Mouse (Mus musculus) left cerebral cortex, postnatal 36 days (tissue): ENCODE measurements at regions not wholly inside any gene's neighbourhood (a gene's known extent, or its start where the extent isn't known, plus 50 kb on each side); places are given as distances from the start of the nearest gene placed in this dataset.
"Not testable (repeated sequence)": the region's sequence is repeated elsewhere in the genome, so short reads cannot be mapped to it uniquely, and the experiment has no call there.

Source experiments
- DNase-seq, 2 experiments: peaks; one replicate each; pipeline ENCODE4 v3.0.0; 2021 to 2022; ENCODE audit warnings: low spot score in 2 of 2, mixed read lengths in 1 of 2
- intact Hi-C: fragments of 180-260 bp; cut with DNase I; formaldehyde crosslinking; loops from one replicate; pipeline ENCODE4 v1.15.1; 2025

DNA sequence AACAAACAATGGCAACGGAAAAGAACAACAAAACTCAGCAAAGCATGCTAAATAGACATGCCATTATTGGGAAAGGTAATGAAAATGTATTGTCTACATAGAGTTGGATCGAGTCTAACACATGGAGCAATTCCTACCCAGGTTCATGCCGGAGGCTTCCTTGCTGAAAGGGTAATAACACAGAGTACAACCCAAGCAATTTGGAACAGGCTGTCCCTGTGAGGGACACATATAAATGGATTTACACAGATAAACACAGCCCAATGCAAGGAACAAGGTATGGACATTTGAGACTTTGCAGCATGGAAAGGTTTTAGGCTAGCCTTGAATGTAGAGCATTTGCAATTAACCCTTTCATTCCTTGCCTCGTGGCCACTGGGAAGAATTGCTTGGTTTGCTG is 158.6 kb upstream of the Gm11146 start:
- intact Hi-C loops: no loop called here
- DNase-seq: no peak

- peak; percentile 36 to 56 for DNase-seq
- intact Hi-C loops: no loop called here
Measured at GRCm38 (mm10) chr16:77759997-77760396, 158.1 kb upstream of the Gm11146 start.

DNA sequence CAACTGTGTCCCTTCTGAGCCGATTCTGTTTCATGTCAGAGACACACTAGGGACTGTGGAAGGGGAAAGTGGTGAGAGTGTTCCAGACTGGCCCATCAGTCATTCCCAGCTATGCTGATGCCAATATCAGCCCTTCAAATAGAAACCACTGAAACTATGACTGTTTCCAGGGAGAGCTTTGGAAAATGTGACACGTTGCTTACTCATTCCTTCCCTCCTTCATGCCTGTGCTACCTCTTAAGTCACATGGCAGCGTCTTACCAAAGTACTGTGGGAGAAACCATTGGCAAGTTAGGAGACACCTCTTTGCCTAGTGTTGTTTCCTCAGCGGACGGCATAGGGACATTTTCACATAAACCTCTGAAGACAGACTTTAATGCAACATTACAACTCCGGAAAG is 153.0 kb upstream of the Gm11146 start:
- no peak for DNase-seq
- intact Hi-C loops: no loop called here

DNA sequence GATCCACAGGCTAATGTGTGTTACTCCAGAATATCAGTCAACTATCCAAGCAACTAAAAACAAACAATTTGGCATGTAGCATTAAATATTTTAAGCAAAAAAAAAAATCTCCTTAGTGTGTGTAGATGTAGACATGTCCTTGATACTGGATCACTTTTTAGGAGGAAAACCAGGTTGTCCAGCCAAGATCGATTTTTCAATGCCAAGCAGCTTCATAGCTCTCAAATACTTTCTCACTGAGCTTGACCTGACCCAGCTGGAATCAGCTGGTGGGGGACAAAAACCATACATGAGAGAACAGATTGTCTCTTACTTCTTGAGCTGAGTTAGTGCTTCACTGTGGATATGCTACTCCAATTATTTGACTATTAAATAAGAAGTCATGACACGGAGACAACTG is 147.6 kb upstream of the Gm11146 start:
- DNase-seq: no peak
- intact Hi-C loops: no loop called here

- intact Hi-C loops: no loop called here
- DNase-seq: no peak
Measured at GRCm38 (mm10) chr16:77743838-77744237, 141.9 kb upstream of the Gm11146 start.

- no peak for DNase-seq
- intact Hi-C loops: no loop called here
Measured at GRCm38 (mm10) chr16:77738821-77739220, 136.9 kb upstream of the Gm11146 start.

- no peak for DNase-seq
- intact Hi-C loops: no loop called here
Measured at GRCm38 (mm10) chr16:77719377-77719776, 117.5 kb upstream of the Gm11146 start.

DNA sequence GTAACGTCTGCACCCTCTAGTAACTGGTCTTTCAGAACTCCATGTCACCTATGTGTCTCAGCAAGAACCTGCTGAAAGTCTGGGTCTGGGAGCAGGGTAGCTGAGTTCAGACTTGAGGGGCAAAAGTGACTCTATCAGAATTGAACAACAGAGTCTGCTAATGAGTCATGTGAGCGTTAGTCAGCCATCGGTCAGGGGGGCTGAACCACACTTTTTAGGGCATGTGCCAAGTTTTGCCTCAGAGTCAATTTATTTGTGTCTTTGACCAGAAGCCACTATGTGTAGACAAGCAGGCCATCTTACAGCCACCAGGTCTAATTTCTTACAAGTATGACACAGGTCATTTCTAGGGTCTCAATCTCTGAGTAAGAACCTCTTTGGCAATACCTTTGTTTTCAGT is 115.9 kb upstream of the Gm11146 start:
- not testable (repeated sequence) for DNase-seq

GRCm38 (mm10) chr16:77704726-77705125 is 102.8 kb upstream of the Gm11146 start:
- intact Hi-C loops: no loop called here
- DNase-seq: peak; percentile 20 to 26

More for the DNA sequence above, 115.9 kb upstream of the Gm11146 start:
- intact Hi-C loops: not testable (repeated sequence)

DNA sequence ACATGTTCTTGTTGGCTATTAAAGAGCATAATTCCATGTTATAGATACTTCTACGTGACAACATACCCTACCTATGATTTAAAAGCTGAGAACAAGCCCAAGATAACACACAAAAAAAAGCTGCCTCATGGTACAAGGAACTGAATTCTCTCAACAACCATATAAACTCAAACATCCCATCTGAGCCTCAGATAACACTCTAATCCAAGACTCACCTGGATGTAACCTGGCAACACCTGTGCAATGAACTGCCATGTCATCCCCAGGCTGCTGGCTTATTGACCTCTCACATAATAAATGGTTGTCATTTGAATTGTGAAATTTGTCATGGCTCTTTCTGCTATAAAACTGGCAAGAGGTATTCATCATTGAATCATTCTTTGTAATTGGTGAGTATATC is 93.5 kb upstream of the Gm11146 start:
- no peak for DNase-seq
- intact Hi-C loops: no loop called here

GRCm38 (mm10) chr16:77687056-77687839 is 85.4 kb upstream of the Gm11146 start:
- DNase-seq: no peak
- intact Hi-C loops: no loop called here

GRCm38 (mm10) chr16:77685651-77686190 is 83.8 kb upstream of the Gm11146 start:
- no peak for DNase-seq
- intact Hi-C loops: no loop called here

DNA sequence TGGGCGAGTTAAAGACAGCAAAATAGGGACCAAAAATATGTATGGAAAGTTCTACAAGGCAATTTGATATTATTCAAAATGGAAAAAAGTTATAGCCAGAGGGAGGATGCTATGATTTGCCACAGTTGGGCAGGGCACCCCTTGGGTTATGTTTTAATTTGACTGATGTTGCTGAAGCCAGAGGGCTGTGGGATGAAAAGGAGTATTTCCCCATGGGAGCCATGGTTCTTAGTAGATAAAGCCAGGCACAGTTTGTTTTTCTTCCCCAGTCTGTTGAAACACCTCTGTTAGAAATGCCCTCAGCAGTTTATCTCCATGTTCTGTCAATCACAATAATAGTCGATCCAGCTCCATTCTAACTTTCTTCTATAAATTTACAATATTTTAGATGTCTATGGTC is 82.6 kb upstream of the Gm11146 start:
- intact Hi-C loops: no loop called here
- no peak for DNase-seq

DNA sequence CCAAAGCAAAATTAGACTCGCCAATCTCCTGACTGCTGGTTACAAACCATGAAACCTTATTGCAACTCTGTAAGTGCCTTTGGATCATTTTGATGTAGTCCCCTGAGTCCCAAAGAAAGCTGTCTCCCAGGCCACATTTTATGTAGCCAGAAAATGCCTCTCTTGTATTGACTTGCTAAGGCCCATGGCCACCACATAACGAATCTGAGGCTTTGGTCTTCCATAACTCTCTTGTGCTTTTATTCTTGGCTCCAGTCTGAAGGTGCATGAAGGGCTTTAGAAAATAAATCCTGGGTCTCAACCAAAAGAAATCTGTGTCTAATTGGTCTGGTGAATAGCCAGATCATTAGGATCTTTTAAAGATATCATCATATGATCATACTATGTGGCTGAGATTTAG is 77.3 kb upstream of the Gm11146 start:
- DNase-seq: no peak

DNA sequence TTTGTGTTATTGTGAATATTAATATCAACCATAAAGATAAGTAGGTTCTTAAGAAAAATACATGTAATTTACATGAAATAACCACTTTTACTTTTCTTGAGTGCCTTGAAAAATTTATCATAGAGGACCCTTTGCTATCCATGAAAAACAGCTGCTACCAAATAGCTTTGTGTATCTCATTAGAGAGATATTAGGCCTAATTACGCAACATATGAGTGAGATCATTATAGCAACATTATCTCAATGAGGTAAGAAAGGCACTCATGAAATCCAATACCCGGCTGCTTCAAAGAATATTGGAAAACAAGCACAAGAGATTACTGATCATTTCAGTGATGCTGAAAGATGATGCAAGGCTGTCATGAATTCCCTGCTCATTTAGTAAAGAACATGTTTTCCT is 74.9 kb upstream of the Gm11146 start:
- intact Hi-C loops: no loop called here
- DNase-seq: no peak

More for the DNA sequence above, 77.3 kb upstream of the Gm11146 start:
- intact Hi-C loops: no loop called here

GRCm38 (mm10) chr16:77675885-77676597 is 74.1 kb upstream of the Gm11146 start:
- DNase-seq: no peak
- intact Hi-C loops: no loop called here

GRCm38 (mm10) chr16:77671253-77671652 is 69.4 kb upstream of the Gm11146 start:
- intact Hi-C loops: no loop called here
- no peak for DNase-seq

GRCm38 (mm10) chr16:77665781-77666180 is 63.9 kb upstream of the Gm11146 start:
- DNase-seq: no peak
- intact Hi-C loops: no loop called here

- intact Hi-C loops: no loop called here
- DNase-seq: peak; percentile 39 to 56
Measured at GRCm38 (mm10) chr16:77662107-77662518, 60.2 kb upstream of the Gm11146 start.

DNA sequence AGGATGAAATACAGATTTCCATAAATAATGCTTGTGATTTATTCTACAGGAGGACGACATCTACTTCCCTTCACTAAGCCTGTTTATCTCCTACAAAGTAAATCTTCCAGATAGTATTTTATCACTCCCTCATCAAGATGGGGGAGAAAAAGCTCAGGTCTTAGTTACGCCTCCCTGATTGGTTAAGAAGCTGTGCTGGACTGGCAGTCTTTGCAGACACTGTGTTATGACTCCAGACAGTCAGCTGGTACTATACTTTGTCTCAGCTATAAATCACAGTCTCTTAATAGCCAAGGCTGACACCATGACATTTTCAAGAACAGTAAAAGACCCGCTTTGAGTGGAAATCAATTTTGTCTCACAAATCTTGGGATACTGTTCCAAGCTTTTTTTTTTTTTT is 51.4 kb upstream of the Gm11146 start:
- intact Hi-C loops: no loop called here
- DNase-seq: no peak
